Mouse (Mus musculus) left cerebral cortex, postnatal 25 days (tissue): ENCODE results near the gene Arhgap40. TPM values are rescaled to one million over a fixed set of nuclear protein-coding genes. Genes with fewer than 3 reads are reported as not detected.

Experiments used
- DNase-seq, 2 experiments: peaks; one replicate each; pipeline ENCODE4 v3.0.0; 2022; ENCODE audit warnings: low spot score in 2 of 2, mixed read lengths in 1 of 2
- intact Hi-C: fragments of 180-260 bp; cut with DNase I; formaldehyde crosslinking; loops from one replicate; pipeline ENCODE4 v1.15.1; 2025
- total RNA-seq, 2 experiments: library from RNA; stranded (reverse); gene quantifications; 2 replicates each; pipeline ENCODE4 v1.2.3; 2021

The Arhgap40 gene
- total RNA-seq: under 1 TPM in 1 of 2 experiments, not detected in 1; 0.37 TPM

- peak in 1 of 2 experiments; percentile 28 for DNase-seq
- intact Hi-C loops: no loop called here
These were observed at the start of gene Arhgap40 for GRCm38 (mm10) chr2:158512528-158512927. Gene Arhgap40 (plus strand): TSS chr2:158512796.

DNA sequence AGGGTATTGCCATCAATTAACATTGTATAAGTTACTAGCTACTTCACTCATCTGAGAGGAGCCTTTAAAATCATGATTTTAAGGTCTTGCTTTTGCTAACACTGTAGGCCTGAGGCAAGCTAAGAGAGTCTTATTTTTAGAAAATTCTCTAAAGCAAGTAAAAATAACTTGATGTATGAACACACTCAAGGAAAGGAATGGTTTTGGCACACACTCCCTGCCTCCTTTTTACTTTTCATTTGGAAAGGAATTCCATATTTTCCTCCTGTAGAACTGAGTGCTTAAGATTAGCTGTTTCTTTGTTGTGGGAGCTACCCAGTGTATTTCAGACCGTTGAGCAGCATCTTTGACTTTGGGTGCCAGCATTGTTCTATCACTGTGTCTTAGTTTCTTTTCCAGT lies 38.4 kb upstream of the Arhgap40 start:
- DNase-seq: peak in 1 of 2 experiments; percentile 65
- intact Hi-C loops: no loop called here

DNA sequence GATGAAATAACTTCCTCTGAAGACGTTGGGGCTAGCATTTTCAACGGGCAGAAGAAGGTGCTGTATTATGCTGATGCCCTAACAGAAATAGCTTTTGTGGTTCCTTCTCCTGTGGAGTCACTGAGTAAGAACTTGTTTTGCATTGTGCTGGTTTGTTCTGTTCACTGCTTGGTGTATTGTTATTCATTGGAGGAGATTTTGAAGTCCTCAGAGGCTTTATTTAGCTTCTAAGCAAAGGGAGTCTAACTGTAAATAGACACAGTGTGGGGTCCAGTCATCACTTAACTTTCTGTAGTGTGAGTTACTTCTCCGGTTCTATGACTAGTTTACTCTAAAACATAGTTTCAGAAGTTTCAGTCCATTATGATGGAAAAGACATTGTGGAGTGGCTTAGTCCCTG lies 35.0 kb upstream of the Arhgap40 start:
- intact Hi-C loops: no loop called here
- no peak for DNase-seq

GRCm38 (mm10) chr2:158498457-158498856 lies 14.1 kb upstream of the Arhgap40 start:
- intact Hi-C loops: no loop called here
- DNase-seq: no peak

GRCm38 (mm10) chr2:158501836-158502812 lies 10.5 kb upstream of the Arhgap40 start, which contains the start of gene Adig:
Gene Adig (plus strand): TSS chr2:158502612.
- no peak for DNase-seq
- intact Hi-C loops: no loop called here

DNA sequence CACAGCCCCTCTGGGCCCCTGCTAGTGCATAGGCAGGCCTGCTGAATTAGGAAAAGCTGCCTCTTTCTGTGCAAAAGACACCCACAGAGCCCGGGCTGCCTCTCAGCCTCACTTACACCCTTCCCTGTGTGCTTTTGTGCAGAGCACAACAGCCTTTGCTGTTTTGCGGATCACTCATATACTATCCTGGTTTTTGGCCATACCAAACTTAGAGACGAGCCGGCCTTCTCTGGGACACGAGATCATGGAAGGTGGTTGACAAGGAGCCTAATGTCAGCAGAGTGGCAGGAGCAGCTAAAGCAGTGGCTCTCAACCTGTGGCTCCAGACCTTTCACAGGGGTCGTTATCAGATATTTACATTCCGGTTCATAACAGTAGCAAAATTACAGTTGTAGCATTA lies 9.4 kb upstream of the Arhgap40 start:
- DNase-seq: no peak
- intact Hi-C loops: no loop called here

DNA sequence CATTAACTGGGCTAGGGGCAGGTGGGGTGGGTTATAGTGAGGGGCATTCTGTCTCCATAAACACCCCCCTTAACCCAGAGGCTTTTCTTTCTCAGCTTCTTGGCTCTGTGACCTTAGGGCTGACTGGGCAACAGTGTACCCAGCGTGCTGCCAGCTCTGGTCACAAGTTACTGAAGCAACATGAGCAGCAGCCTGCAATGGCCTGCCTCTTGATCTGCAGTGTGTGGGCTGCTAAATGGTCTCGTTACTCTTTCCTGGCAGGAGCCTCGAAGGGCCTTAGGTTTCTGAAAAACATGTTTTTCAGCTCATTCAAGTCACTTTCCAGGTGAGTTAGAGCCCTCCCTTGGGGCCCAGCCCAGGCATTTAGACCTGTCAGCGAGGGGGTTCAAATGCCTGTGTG lies 8.9 kb upstream of the Arhgap40 start:
- intact Hi-C loops: no loop called here
- DNase-seq: no peak

GRCm38 (mm10) chr2:158506475-158506874 lies 6.1 kb upstream of the Arhgap40 start:
- intact Hi-C loops: no loop called here
- DNase-seq: no peak

DNA sequence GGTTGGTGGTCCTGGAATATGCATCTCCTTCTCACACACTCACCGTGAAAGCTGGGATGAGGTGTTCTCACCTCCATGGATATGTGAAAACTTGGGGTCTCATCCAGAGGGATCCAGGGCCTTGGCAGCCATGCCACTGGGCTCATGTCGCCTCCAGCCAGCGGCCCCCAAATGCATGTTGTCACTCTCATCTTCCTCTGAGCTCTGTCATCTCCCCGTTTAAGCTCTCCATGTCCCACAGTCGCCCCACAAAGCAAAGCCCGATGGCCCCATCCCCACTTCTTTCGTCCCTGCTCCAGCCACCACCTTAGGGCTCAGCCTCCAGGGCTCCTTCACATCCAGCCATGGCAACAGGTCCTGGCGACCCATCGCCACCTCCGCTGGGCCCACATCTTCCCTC lies 5.5 kb upstream of the Arhgap40 start:
- no peak for DNase-seq
- intact Hi-C loops: no loop called here

DNA sequence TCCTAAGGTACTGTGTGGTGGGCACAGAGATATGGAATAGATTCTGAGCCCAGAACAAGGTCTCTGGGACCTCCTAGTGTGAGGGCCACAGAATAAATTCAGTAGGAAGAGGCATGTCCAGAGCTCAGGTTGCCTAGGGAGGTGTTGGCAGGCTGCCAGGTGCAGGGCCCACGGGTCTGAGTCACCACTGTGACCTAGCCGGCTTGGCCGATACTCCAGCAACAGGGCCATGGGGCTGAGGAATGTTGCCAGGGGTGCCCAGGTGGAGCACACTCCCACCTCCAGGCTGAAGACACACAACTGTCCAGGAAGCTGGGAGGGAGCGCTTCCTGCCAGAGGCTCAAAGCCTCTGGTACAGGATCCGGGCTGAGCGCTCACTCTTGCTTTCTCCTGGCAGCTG lies 1.9 kb upstream of the Arhgap40 start:
- no peak for DNase-seq
- intact Hi-C loops: no loop called here

DNA sequence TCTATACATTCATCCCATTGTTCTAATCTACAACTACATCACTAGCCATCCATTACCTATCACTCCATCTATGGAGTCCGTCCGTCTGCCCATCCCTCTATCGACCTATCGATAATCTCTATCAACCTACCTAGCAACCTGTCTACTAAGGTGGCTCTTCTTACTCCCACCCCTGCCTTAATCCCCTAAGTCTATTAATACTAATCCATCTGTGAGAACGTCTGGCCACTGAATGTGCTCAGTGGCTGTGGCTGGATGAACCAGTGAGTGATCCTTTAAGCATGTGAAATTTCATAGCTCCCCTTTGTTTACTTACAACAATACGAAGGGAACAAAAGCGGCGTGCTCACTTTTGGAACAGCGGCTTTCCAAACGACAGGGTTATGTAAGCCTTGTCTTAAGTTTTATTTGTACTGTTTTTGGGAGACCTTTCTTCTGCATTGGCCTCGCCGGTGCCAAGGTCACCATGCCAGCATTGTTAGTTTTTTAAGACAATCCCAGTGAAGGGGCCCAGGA lies 1.3 kb downstream of the Arhgap40 start:
- DNase-seq: no peak
- intact Hi-C loops: no loop called here

DNA sequence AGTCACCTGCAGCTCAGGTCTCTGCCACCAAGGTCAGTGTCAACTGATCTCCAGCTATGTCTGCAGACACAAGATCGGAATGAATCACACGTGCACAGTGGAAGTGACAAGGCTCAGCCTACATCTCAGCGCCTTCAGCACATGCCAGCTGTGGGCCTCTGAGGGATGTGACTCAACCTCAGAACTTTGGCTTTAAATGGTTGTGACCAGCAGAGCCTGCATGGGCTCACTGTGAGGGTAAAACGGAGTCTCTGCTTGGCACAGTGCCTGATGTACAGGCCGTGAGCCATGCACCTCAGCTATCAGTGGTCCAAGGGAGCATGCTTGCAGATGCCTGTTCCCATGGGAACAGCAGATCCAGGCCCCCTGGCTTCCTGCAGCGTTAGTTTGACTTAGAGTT lies 6.0 kb downstream of the Arhgap40 start:
- intact Hi-C loops: no loop called here

GRCm38 (mm10) chr2:158519071-158519470 lies 6.5 kb downstream of the Arhgap40 start:
- no peak for DNase-seq
- intact Hi-C loops: no loop called here

More for the DNA sequence above, 6.0 kb downstream of the Arhgap40 start:
- DNase-seq: no peak

DNA sequence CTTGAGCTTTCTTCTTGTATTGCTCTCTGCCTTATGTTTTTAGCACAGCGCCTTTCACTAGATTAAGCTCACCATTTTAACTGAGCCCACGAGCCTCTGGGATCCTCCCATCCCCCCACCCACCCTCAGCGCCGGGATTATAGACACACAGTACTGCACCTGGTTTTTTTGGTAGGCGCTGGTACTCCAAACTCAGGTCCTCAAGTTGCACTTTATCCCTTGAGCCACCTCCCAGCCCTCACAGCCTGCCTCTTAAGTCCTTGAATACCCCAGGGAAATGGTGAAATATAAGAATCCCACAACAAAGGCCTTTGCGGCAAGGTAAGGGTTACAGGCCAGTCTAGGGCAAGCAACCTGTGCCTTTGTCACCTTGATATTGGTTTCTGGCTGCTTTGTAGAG lies 7.2 kb downstream of the Arhgap40 start:
- intact Hi-C loops: no loop called here
- DNase-seq: no peak

DNA sequence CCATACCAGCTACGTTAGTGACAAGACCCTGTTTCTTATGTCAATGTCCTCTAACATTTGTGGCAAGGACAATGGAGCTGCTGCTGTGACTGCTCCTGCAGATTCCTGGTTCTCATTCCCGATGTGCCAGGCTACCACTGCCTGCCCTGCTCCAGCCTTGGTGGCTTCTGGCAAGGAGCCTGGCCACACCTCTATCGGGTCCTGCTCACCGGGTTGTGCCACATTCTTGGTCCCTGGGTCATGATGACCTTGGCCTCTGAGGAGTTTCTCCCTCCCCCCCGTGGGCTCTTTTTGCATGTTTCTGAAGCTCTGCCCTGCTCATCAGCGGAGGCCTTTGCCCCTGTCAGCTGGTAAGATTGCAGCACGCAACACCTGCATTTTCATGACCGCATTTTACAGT lies 10.5 kb downstream of the Arhgap40 start:
- DNase-seq: no peak
- intact Hi-C loops: no loop called here

- intact Hi-C loops: no loop called here
- DNase-seq: no peak
These were observed 11.7 kb downstream of the Arhgap40 start for GRCm38 (mm10) chr2:158524129-158524860.

GRCm38 (mm10) chr2:158534090-158534489 lies 21.5 kb downstream of the Arhgap40 start:
- intact Hi-C loops: no loop called here
- DNase-seq: peak; percentile 63 to 74

DNA sequence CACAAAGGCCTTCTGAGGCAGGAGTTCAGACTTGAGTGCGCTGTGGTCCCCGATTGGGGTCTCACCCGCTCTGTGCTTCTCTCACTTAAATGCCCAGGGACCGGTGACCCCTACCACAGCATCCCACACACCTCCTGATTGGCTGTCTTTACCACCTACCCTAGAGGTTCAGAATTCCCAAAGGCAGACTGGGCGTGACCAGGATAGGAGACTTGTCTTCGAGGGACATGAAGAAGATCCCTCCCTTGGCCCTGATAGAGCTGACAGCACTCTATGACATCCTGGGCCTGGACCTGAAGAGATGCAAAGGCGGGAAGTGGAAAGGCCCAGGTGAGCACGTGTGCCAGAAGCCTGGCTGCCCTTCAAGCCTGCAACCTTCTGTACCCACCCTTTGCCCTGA lies 22.0 kb downstream of the Arhgap40 start:
- DNase-seq: no peak
- intact Hi-C loops: no loop called here

DNA sequence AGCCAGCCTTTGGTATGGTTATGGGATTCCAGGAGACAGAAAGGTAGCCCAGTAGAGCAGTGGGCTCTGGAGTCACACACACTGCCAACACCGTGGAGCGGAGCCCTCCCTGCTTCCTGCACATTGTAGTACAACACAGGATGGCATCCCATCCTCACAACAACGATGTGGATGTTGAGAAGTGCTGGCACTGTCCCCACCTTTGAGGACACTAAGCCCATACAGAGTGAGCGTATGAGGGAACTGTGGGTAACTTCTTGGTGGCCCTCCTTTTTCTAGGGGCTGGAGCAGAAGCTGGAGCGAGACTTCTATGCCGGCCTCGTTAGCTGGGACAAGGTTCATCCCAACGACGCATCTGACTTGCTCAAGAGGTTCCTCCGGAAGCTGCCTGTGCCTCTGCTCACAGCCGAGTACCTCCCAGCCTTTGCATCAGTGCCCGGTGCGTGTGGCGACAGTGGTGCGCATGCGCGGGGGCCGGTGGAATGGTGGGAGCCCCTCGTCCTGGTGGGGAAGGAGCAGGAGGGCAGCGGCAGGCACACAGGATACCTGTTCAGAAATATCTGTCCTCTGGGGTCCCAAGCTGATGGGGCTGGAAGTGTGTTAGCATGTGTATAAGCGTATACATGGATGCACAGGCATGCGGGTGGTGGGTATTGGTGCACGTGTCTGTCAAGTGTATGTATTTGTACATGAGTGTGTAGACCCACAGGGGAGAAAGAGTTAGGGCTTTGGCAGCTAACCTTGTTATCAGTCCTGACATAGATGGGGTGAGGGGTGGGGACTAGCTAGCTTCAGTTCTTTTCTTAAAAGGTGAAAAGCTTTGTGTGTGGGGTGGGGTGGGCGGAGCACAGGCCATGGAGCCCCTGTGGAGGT lies 27.1 kb downstream of the Arhgap40 start:
- DNase-seq: no peak
- intact Hi-C loops: loop anchor here (10.0 kb wide), 1 partner anchor 205 kb away; no protein-coding TSS in a partner anchor
